Mouse (Mus musculus) layer of hippocampus, adult 9-10 months (tissue): ENCODE data around the gene Fbxl8.

Experiments
- DNase-seq: peaks from one replicate; pipeline ENCODE4 v3.0.0; 2022; ENCODE audit warnings: low spot score

The Fbxl8 gene

GRCm38 (mm10) chr8:105303874-105304273, 39.4 kb downstream of the Fbxl8 start:
- DNase-seq = no peak

- DNase-seq = no peak
Observed at GRCm38 (mm10) chr8:105304325-105305210, 40.1 kb downstream of the Fbxl8 start.

- no peak for DNase-seq
Observed at GRCm38 (mm10) chr8:105305211-105306145, 41.0 kb downstream of the Fbxl8 start, which contains the start of gene Elmo3. Gene Elmo3, plus strand, starts transcription at chr8:105305601.

GRCm38 (mm10) chr8:105306146-105306691, 41.8 kb downstream of the Fbxl8 start:
- no peak for DNase-seq

- no peak for DNase-seq
Observed at GRCm38 (mm10) chr8:105307670-105308069, 43.2 kb downstream of the Fbxl8 start.

GRCm38 (mm10) chr8:105308428-105308827, 44.0 kb downstream of the Fbxl8 start:
- DNase-seq = no peak

- DNase-seq = no peak
Observed at GRCm38 (mm10) chr8:105309142-105309847, 44.8 kb downstream of the Fbxl8 start.

- DNase-seq = no peak
Observed at GRCm38 (mm10) chr8:105310118-105310517, 45.7 kb downstream of the Fbxl8 start.

- DNase-seq = no peak
Observed at GRCm38 (mm10) chr8:105311718-105312117, 47.3 kb downstream of the Fbxl8 start.

- DNase-seq = no peak
Observed at GRCm38 (mm10) chr8:105312891-105313481, 48.5 kb downstream of the Fbxl8 start.

GRCm38 (mm10) chr8:105313622-105314402, 49.4 kb downstream of the Fbxl8 start:
- no peak for DNase-seq

- DNase-seq = no peak
Observed at GRCm38 (mm10) chr8:105315073-105315769, 50.8 kb downstream of the Fbxl8 start.

- no peak for DNase-seq
Observed at GRCm38 (mm10) chr8:105317941-105318340, 53.5 kb downstream of the Fbxl8 start.

GRCm38 (mm10) chr8:105318662-105319190, 54.3 kb downstream of the Fbxl8 start:
- DNase-seq = no peak
